Mouse (Mus musculus) spleen, adult 2 months (tissue): ENCODE results near the gene Gm10203. TPM values are rescaled to one million over a fixed set of nuclear protein-coding genes. Genes with fewer than 3 reads are reported as not detected.

Experiments used
- DNase-seq, 2 experiments: peaks; one replicate each; pipeline versions ENCODE4 v3.0.0 to v3.0.0-alpha.2; 2012 to 2021; ENCODE audit warnings: low spot score in 2 of 2, low read depth in 1 of 2
- H3K27ac ChIP-seq: fragments of 200-500 bp; 2 replicates; pipeline ENCODE4 v1.5.1; 2012; ENCODE audit warnings: low read length, inconsistent platforms; ENCODE audit not compliant: insufficient read depth
- H3K27me3 ChIP-seq: fragments of 200-500 bp; 2 replicates; pipeline ENCODE4 v1.6.1; 2012; ENCODE audit warnings: mild to moderate bottlenecking, moderate library complexity, low read length, inconsistent platforms; ENCODE audit not compliant: control insufficient read depth, insufficient read depth
- H3K36me3 ChIP-seq: fragments of 200-500 bp; 2 replicates; pipeline ENCODE4 v1.6.1; 2012; ENCODE audit warnings: mild to moderate bottlenecking, low read length, inconsistent platforms; ENCODE audit not compliant: control insufficient read depth, insufficient read depth
- H3K4me1 ChIP-seq: fragments of 200-500 bp; 2 replicates; pipeline ENCODE4 v1.6.1; 2011; ENCODE audit warnings: inconsistent platforms; ENCODE audit not compliant: control insufficient read depth, insufficient read depth, insufficient read length
- H3K4me3 ChIP-seq: fragments of 200-500 bp; 2 replicates; pipeline ENCODE4 v1.5.1; 2011; ENCODE audit warnings: mild to moderate bottlenecking, inconsistent platforms; ENCODE audit not compliant: insufficient read depth, insufficient read length; ENCODE audit errors: extremely low read depth
- CTCF ChIP-seq: fragments of 200-500 bp; IDR thresholded peaks from 2 replicates; pipeline ENCODE4 v1.5.1; 2011; ENCODE audit warnings: mild to moderate bottlenecking, inconsistent platforms; ENCODE audit not compliant: insufficient read depth, insufficient read length, insufficient replicate concordance; ENCODE audit errors: extremely low read depth
- POLR2A ChIP-seq: fragments of 200-500 bp; IDR thresholded peaks from 2 replicates; pipeline ENCODE4 v1.6.1; 2011; ENCODE audit warnings: low read depth, low read length, inconsistent platforms
- WGBS: fragments of 180-500 bp; shearing (Covaris S2); methylation state at CpG from one replicate; pipeline ENCODE4 v1.1.7; 2018; 5-methylcytosine and 5-hydroxymethylcytosine counted together
- polyA plus RNA-seq: library from polyadenylated mRNA; depleted of rRNA; stranded (reverse); fragments of >200 nt; gene quantifications from 2 replicates; pipeline ENCODE4 v1.2.3, GENCODE M21; 2012

Gene Gm10203
- polyA plus RNA-seq, 1 experiment, result not detected

DNA sequence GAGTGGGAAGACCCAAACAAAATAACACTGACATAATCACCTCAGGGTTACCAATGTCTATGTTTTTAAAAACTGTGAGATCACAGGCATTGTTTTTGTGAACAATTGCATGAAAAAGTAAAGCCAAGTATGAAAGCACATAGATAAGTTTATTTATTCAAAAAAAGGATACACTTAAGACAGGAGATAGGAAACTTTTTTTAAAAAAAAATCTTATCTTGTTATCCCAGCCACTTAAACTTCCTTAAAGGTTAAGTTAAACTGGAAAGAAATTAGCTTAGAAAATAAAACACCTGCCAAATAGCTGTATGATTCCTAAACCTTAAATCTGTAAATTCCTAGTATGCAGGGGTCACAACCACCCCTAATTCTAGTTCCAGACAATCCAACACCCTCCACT, 31.0 kb upstream of the Gm10203 start:
- no peaks in the 10 kb centered on the region for H3K27me3 ChIP-seq
- H3K4me1 ChIP-seq, result peaks cover 4% of the 10 kb centered on the region
- no peak for DNase-seq
- H3K27ac ChIP-seq, result no peak overlapping the region
- TF ChIP-seq CTCF (no peak), POLR2A (no peak)
- no peak overlapping the region for H3K4me3 ChIP-seq
- H3K36me3 ChIP-seq, result no peaks in the 10 kb centered on the region

DNA sequence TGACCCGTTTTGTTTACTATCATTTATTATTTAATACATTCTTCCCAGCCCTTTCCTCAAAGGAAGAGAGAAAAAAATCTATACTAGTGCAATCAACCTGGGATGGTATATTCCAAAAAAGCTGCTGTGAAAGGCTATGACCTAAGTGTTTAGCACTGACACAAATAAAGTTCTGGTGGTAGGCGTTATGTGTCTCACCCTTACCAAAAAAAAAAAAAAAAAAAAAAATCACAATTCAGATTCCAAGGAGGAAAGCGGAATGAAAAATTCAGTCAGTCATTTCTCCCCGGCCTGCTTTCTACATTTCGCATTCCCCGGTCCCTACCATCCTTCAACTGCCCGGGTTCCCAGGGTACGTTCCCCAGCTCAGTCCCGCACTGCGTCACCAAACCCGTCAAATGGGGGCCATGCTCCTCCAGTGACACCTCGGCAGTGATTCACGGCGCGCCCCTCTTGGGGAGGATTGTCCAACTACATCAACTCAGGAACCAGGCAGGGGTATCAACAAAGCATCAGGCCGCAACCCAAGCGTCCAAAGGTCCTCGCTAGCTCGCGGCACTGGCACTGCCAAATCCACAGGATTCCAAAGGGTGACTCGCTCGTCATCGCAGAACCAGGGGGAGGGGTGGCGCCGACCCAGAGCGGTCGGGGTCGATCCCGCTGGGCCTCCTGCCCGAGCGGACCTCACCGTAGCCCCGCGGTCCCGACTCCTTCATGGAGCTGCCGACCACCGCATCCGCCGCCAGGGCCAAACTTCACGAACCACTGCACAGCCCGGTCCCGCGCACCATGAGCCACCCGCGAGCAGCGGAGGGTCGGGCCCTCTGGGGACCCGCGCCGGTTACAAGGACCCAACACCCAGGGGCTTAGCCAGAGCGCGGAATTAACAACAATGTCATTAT, 29.5 kb upstream of the Gm10203 start:
- Histone ChIP-seq H3K27me3 (no peaks in the 10 kb centered on the region), H3K4me3 (peak overlapping the region; percentile 82), H3K27ac (peak overlapping the region; percentile 74), H3K36me3 (no peaks in the 10 kb centered on the region), H3K4me1 (peaks cover 2% of the 10 kb centered on the region)
- 9% methylated on average over 52 of the region's 52 CpGs for WGBS
- DNase-seq, result peak; percentile 8 to 46
- TF ChIP-seq POLR2A (no peak), CTCF (no peak)

DNA sequence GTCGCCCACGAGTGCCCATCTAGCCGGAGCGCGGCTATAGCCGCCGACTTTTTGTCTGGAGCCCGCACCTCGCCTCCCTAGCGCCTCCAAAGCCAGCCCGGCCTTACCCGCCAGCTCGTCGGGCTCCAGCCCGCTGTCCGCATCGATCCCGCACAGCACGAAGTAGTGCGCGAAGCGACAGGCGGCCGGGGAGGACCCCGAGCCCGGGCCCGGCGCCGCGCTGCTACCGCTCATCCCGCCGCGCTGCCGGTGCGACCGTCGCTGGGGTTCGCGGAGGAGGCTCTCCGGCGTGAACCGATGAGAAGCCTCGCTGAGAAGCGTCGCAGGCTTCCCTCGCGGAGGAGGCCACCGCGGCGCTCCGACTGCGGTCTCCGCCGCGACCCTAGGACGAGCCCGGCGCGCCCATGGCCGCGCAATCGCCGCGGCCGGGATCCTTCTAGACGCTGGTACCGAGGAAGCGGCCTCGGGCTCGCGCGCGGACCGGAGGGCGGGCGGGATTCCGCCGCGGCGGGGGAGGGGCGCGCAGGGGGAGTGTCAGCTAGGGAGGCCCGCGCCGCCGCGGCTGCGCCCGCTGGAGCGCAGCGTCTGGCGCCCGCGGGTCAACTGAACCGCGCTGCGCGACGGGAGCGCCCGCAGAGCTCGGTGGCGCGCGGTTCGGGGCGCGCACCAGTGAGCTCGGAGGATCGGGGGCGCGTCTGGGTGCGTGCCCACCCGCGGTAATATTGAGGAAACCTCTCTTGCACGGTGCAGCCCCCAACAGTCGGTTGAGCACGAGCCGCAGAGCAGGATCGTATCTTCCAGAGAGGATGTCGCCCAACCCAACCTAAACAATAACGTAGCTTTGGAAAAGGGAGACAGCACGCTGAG, 28.7 kb upstream of the Gm10203 start, which contains the start of gene Dennd5b:
Dennd5b (minus strand) TSS at position 605 of the 867 bp plus-strand sequence.
- peaks cover 2% of the 10 kb centered on the region for H3K4me1 ChIP-seq

DNA sequence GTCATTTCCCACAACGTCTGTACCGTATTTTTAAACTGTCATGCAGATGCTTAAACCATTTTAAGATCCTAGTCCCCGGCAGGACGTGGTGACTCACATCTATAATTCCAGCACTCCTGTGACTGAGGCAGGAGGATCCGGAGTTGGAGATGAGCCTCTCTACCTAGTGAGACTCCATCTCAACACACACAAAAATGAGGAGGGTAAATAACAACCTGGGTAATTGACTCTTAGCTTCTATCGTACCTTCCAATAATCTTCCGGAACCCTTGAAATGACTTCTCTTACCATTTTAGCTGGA, 28.1 kb upstream of the Gm10203 start:
- H3K4me1 ChIP-seq, result peaks cover 2% of the 10 kb centered on the region
- H3K4me3 ChIP-seq, result peak overlapping the region; percentile 82; the same call in 1 of the 2 replicates
- H3K27ac ChIP-seq, result no peak overlapping the region
- H3K36me3 ChIP-seq, result no peaks in the 10 kb centered on the region
- WGBS, result 20% methylated on average over 7 of the region's 7 CpGs
- TF ChIP-seq CTCF, result no peak
- no peak for TF ChIP-seq POLR2A
- DNase-seq, result no peak
- H3K27me3 ChIP-seq, result no peaks in the 10 kb centered on the region; the same call in 1 of the 2 replicates

More for the DNA sequence above, 28.7 kb upstream of the Gm10203 start, which contains the start of gene Dennd5b:
- under 1% methylated on average over 123 of the region's 124 CpGs for WGBS
- Histone ChIP-seq H3K36me3 (no peaks in the 10 kb centered on the region), H3K27me3 (no peaks in the 10 kb centered on the region), H3K27ac (peak within 1 kb of the TSS; percentile 74), H3K4me3 (peak within 1 kb of the TSS; percentile 82)
- TF ChIP-seq POLR2A (no peak), CTCF (no peak)
- DNase-seq, result peak; percentile 23 to 73

DNA sequence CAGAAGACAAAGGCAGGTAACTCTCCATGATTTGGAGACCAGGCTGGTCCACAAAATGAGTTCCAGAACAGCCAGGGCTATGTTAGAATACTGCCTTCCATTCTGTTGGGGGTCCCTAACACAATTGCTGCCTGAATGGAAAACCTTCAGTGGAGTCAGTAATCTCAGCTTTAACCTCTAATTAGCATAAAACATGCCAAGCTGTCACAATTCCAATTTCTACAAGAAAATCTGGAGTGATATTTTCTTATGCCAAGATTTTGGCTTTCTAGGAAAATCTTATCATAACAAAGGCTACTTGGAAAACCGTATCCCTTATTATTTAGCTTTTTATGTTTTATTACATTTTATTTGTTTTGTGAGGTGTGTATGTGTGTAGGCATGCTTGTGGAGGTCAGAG, 26.5 kb upstream of the Gm10203 start:
- H3K27ac ChIP-seq, result no peak overlapping the region
- no peaks in the 10 kb centered on the region; the same call in none of the 2 replicates for H3K4me1 ChIP-seq
- no peaks in the 10 kb centered on the region; the same call in 1 of the 2 replicates for H3K27me3 ChIP-seq
- no peak for TF ChIP-seq POLR2A
- TF ChIP-seq CTCF, result no peak
- DNase-seq, result no peak
- no peaks in the 10 kb centered on the region for H3K36me3 ChIP-seq
- H3K4me3 ChIP-seq, result no peak overlapping the region
- 90% methylated on average over 1 of the region's 1 CpGs for WGBS

DNA sequence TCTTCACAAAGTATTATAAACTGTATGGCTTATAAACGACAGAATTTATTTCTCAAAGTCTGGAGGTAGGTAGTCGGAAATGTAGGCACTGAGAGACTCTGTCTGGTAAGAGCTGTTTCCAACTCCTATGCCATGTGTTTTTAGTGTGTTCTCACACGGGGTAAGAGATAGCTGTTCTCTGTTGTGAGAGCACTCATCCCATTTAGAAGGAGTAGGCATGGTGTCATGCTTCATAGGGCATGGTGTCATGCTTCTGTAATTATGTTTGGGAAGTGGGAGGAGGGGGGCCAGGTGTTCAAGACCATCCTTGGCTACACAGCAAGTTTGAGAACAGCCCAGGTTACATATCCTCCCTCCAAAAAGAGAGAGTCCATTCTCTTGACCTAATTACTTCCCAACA, 22.4 kb upstream of the Gm10203 start:
- DNase-seq, result no peak
- TF ChIP-seq CTCF (no peak), POLR2A (no peak)
- 69% methylated on average over 3 of the region's 3 CpGs for WGBS
- no peaks in the 10 kb centered on the region for H3K36me3 ChIP-seq
- H3K27me3 ChIP-seq, result no peaks in the 10 kb centered on the region; the same call in 1 of the 2 replicates
- no peak overlapping the region for H3K4me3 ChIP-seq
- H3K4me1 ChIP-seq, result no peaks in the 10 kb centered on the region
- no peak overlapping the region for H3K27ac ChIP-seq
